Mouse (Mus musculus) erythroblast, embryonic 14.5 days (primary cell): ENCODE measurements around the gene Atp11b.

Source experiments
- GATA1 ChIP-seq: IDR thresholded peaks from 2 replicates; pipeline ENCODE4 v1.6.1; 2012; ENCODE audit warnings: low read length, inconsistent platforms, mixed read lengths
- TAL1 ChIP-seq: IDR thresholded peaks from 3 replicates; pipeline ENCODE4 v1.6.1; 2012; ENCODE audit warnings: low read length, inconsistent platforms, mixed read lengths

GRCm38 (mm10) chr3:35753825-35754767 lies at the start of gene Atp11b:
- TF ChIP-seq GATA1 (no peak), TAL1 (no peak)
